Mouse (Mus musculus): ENCODE data around the gene Ndufa3. TPM values are rescaled to one million over a fixed set of nuclear protein-coding genes. Genes with fewer than 3 reads are reported as not detected.

Ndufa3 gene
- total RNA-seq, 1 experiment from 2014 or later = 132 TPM

GRCm38 (mm10) chr7:3608668-3609067 is 8.5 kb upstream of the Ndufa3 start:
- ATAC-seq (replicated peaks; ENCODE audit: low read depth, poor library complexity, severe bottlenecking) = no peak

GRCm38 (mm10) chr7:3609082-3609481 is 8.1 kb upstream of the Ndufa3 start:
- ATAC-seq (replicated peaks; ENCODE audit: low read depth, poor library complexity, severe bottlenecking) = peak; percentile 40

- peak; percentile 78 for ATAC-seq (replicated peaks; ENCODE audit: low read depth, poor library complexity, severe bottlenecking)
Measured at GRCm38 (mm10) chr7:3610437-3610836, 6.7 kb upstream of the Ndufa3 start.

- ATAC-seq (replicated peaks; ENCODE audit: low read depth, poor library complexity, severe bottlenecking) = 0 out of 2 replicates have a peak, but pooled peaks have one; percentile 18
Measured at GRCm38 (mm10) chr7:3611006-3611405, 6.2 kb upstream of the Ndufa3 start.

DNA sequence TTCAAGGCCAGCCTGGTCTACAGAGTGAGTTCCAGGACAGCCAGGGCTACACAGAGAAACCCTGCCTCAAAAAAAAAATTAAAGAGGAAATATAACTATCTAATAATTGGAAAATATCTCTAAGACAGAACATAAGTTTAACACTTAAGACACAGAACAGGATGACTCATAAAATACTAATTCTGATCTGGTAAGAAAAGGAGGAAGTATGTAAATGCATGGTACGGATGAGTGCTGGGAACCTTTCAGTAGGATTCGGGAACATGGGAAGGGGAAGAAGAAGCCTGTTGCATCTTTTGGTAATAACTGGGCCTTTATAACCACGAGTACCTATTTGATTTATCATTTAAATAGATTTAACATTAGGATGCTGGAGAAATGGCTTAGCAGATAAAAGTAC is 3.2 kb upstream of the Ndufa3 start:
- ATAC-seq (replicated peaks; ENCODE audit: low read depth, poor library complexity, severe bottlenecking) = no peak

DNA sequence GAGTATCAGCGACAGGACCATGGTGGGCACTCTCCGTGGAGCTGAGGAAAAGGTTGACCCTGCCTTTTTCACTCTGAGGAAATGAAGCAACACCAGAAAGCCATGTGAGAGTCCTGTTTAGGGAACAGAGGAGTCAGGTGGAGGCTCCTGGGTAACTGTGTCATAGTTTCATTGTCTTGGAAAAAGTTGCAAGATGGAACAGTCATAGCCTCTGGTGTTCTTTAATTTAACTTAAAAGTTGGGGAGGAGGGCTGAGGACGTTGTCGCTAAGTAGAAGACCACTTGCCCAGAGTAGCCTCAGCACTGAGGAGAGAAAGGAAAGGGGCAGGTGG is 1.1 kb upstream of the Ndufa3 start, which contains the start of gene Oscar:
TSS of gene Oscar (minus strand) at position 101 of the 332 bp plus-strand sequence.
- ATAC-seq (replicated peaks; ENCODE audit: low read depth, poor library complexity, severe bottlenecking) = no peak

DNA sequence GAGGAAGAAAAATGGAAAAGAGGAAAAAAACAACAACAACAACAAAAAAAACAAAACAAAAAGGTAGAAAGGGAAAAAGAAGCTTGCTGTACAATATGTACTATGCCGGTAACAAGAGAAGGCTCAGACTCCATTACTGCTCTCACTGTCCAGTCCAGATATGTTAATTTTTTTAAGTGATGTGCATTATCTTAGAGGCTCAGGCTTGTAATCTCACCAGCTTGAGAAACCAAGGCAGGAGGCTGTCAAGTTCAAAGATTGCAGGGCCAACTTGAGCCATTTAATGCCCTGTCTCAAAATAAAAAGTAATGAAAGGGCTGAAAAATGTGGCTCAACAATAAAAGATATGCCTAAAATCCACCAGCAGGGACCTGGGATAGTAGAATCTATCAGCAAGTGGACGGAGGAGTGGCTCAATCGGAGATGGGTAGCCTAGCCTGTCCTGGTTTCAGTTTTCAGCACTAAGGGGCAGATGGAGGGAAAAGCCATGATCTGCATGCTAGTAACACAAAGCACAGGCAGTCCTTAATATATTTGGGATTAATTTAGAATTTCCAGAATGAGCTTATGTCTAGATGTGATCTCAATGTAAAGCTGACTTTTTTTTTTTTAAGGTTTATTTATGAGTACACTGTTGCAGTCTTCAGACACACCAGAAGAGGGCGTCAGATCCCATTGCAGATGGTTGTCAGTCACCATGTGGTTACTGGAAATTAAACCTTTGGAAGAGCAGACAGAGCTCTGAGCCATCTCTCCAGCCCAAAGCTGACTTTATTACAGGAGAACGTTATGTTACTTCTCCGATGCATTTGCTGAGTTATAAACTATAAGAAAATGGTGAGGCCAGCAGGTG is 558 bp upstream of the Ndufa3 start:
- no peak for ATAC-seq (replicated peaks; ENCODE audit: low read depth, poor library complexity, severe bottlenecking)

DNA sequence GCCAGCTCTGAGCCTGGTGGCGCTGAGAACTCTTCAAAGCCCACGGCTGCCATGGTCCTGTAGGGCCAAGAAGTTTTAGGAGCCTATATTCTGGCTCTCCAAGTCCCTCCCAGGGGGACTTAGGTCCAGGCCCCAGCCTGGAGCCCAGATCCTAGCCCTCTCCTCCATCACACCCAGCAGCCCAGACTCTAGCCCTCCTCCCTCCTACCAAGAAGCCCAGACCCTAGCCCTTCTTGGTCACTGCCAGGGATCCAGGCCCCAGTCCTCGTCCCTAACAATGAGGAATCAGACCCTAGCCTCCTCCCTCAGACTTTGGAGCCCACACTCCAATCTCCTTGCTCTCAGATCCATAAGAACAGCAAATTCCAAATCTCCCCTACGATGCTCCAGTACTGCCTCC is 11.9 kb downstream of the Ndufa3 start:
- no peak for ATAC-seq (replicated peaks; ENCODE audit: low read depth, poor library complexity, severe bottlenecking)

DNA sequence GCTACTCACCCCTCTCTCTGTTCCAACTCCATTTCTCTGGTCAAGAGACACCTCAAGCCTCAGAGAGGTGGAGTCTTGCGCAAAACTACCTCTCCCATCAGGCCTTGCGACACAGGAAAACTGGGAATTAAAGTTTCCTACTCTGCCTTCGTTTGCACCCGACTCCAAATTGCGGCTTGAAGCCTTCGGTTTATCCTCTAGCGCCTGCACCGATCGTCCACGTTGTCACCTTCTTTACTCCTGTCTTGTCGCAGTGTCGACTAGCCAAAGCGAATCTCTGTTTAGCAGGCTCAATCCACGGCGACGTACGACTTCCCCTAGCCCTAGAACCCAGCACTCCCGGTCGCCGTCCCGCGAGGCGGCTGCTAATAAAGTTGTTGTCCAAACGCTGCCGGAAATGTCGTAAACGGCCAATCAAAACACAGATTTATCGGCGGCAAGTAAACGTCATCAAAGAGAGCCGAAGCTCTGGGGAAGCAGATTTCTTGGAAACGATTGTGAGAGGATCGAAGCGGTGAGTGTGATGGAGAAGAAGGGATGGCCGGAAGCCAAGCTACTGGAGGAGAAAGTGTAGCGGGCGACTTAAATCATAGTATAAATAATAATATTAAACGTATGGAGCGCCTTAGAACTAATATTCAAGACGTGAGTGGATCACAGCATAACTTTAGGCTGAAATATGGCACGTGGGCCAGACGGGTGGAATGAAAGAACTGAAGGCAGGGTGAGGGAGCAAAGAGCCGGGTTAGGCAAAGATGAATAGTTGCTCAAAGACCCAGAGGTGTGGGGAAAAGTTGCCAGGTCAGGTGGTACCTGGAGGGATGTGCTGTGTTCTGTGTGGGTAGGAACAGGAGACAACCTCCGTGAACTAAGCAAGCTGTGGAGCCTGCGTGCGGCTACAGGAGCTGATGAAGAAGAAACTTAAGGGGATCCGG is 12.6 kb downstream of the Ndufa3 start, which contains the start of the genes Tfpt and Prpf31:
TSS of gene Tfpt (minus strand) at position 387 of the 935 bp plus-strand sequence.
TSS of gene Prpf31 (plus strand) at position 443 of the 935 bp plus-strand sequence.
- ATAC-seq (replicated peaks; ENCODE audit: low read depth, poor library complexity, severe bottlenecking) = peak; percentile 91

GRCm38 (mm10) chr7:3630478-3630815 is 13.3 kb downstream of the Ndufa3 start:
- ATAC-seq (replicated peaks; ENCODE audit: low read depth, poor library complexity, severe bottlenecking) = 0 out of 2 replicates have a peak, but pooled peaks have one; percentile 10

DNA sequence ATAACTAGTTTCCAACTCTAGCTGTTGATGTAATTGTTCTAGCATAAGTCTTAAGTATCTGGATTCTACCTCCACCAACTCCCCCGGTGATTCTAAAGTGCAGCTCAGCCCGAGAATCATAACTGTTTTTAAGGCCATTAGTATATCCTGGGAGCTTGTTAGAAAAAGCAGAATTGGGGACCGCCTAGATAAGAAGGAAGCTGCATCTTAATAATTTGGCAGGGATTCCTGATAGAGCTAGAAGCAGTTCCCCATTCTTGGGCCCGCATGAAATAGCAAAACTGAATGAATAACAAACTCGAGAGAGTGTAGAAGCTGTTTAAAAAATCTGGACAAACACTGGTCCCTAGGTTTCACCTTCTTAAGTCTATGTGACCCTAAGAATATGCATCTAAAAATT is 26.2 kb downstream of the Ndufa3 start:
- ATAC-seq (replicated peaks; ENCODE audit: low read depth, poor library complexity, severe bottlenecking) = no peak

GRCm38 (mm10) chr7:3643843-3644242 is 26.7 kb downstream of the Ndufa3 start:
- ATAC-seq (replicated peaks; ENCODE audit: low read depth, poor library complexity, severe bottlenecking) = no peak

DNA sequence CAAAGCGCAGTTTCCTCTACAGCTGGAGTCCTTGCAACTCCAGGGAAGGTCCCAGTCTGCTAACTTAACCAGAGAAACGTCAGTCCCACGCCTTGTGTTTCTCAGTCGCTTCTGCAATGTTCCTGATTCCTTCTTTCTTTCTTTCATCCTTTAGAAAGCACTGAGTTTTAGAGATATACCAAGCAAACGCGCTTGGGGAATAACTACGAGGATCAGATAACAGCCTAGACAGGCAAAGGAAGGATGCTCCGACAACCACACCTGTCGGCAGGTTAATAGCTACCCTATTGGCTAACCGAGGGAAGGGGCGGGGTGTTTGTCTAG is 27.1 kb downstream of the Ndufa3 start:
- no peak for ATAC-seq (replicated peaks; ENCODE audit: low read depth, poor library complexity, severe bottlenecking)

DNA sequence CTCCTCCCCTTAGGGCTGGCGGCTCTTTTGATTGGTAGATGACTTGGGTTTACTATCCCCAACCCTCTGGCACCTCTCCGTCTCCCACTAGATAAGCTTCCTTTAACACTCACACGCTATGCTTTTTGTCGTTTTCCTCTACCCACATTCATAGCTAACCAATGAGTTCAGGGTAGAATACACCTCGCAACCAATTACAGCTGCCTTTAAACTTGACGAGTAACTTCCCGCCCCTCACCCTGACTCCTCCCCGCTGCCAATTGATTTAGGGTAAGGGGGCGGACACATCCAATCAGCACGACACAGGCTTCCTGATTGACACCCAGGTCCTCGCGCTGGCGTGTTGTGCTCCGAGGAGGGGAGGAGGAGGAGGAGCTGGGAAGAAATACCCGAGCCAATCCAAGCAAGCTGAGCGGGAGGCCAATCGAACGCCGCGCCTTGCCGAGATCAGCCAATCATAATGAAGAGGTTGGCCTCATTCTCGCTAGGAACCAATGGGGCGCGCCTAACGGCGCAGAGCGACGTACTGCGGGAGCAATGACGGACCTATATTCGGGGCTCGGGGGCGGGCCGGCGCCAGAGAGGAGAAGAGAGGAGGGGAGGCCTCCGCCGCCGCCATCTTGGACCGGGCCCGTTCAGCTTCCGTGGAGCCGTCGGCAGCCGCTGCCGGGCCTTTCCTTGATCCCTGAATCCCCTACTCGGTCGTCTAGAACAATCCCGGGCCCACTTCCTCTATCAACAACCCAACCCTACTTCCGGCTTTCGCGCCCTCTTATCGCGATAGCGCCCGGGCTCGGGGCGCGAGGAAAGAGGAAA is 27.7 kb downstream of the Ndufa3 start, which contains the start of gene Cnot3:
TSS of gene Cnot3 (plus strand) at position 597 of the 816 bp plus-strand sequence.
- peak; percentile 88 for ATAC-seq (replicated peaks; ENCODE audit: low read depth, poor library complexity, severe bottlenecking)

GRCm38 (mm10) chr7:3645488-3646025 is 28.4 kb downstream of the Ndufa3 start:
- peak; percentile 13 for ATAC-seq (replicated peaks; ENCODE audit: low read depth, poor library complexity, severe bottlenecking)

DNA sequence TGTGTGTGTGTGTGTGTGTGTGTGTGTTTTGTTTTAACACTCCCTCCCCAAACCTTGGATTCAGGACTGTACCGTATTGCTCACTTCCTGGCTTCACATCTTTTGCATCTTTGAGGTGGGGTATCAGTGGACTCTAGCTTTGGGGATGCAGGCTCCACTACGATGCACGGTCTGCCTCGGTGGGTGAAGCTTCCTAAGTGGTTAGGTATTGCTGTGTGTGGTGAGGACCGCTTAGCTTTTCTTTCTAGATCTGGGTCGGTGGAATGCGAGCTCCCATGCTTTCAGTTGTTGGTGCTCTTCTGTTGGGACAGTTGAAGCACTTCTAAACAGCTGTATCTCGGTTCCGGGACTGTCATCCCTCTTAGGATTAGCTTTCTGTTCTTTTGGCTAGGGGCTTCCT is 29.0 kb downstream of the Ndufa3 start:
- no peak for ATAC-seq (replicated peaks; ENCODE audit: low read depth, poor library complexity, severe bottlenecking)

DNA sequence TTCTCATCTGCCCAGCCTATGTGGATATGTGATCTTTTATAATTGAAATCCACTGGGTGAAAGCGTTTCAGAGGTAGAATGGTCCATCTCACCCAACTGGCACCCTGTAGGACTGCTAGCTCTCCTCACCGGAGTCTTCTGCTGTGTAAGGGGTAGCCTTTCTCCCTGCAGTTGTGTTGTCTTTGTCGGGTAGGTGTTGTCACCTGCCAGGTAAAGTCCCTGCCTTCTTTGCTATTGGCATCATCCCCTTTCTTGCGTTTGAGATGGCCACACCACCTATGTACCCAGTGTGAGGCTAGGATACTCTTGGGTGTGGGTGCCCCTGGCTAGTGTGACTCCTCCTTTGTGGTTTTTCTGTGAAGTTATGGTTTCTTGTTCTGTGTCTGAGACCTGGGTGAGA is 29.5 kb downstream of the Ndufa3 start:
- no peak for ATAC-seq (replicated peaks; ENCODE audit: low read depth, poor library complexity, severe bottlenecking)

GRCm38 (mm10) chr7:3656966-3657365 is 39.8 kb downstream of the Ndufa3 start:
- no peak for ATAC-seq (replicated peaks; ENCODE audit: low read depth, poor library complexity, severe bottlenecking)

DNA sequence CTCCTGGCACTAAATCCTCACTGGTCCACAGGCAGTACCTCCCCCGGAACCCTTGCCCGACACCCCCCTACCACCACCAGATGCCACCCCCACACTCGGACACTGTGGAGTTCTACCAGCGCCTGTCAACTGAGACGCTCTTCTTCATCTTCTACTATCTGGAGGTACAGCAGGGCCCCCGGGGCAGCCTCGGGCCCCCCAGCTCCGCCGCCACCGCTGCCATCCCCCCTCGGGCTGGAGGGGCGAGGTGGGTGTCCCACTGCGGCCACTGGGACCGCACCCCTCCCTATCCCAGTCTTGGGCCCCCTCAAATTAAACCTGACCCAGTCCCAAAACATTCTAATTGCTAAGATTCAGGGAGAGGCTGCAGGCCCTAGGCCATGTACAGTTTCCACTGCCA is 41.4 kb downstream of the Ndufa3 start:
- no peak for ATAC-seq (replicated peaks; ENCODE audit: low read depth, poor library complexity, severe bottlenecking)

Measured in common myeloid progenitor, adult 5-6 weeks (primary cell).